Mouse (Mus musculus) gonadal fat pad, adult 2 months (tissue): ENCODE data around the gene Spef1. TPM values are rescaled to one million over a fixed set of nuclear protein-coding genes. Genes with fewer than 3 reads are reported as not detected.

Source experiments
- DNase-seq: peaks from one replicate; pipeline ENCODE4 v3.0.0-alpha.2; 2012; ENCODE audit warnings: low read depth
- polyA plus RNA-seq: library from polyadenylated mRNA; depleted of rRNA; stranded (reverse); fragments of >200 nt; gene quantifications from 2 replicates; pipeline ENCODE4 v1.2.3, GENCODE M21; 2012

Spef1 gene
- polyA plus RNA-seq, 1 experiment = 4.3 TPM

- no peak for DNase-seq
Measured at GRCm38 (mm10) chr2:131143007-131143780, 43.9 kb downstream of the Spef1 start.

GRCm38 (mm10) chr2:131142592-131142991 lies 44.5 kb downstream of the Spef1 start:
- no peak for DNase-seq

- DNase-seq = no peak
Measured at GRCm38 (mm10) chr2:131141336-131141986, 45.6 kb downstream of the Spef1 start.

DNA sequence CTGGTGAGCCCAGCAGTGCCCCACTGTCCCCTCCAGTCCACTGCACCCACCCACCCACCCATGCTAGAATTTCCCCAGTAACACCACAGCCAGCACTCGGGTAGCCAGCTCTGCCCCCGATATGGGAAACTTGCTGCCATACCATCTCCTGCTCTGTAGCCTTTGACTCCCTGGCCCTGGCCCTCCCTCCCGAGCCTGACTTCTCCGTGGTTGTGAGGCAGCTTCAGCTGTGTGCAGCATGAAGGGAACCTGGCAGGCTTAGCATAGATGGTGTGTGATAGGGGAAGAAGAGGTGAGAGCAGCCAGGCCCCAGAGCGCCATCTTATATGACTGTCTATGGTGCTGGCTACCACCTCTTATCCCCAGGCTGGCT lies 46.6 kb downstream of the Spef1 start:
- no peak for DNase-seq

GRCm38 (mm10) chr2:131139886-131140532 lies 47.1 kb downstream of the Spef1 start:
- no peak for DNase-seq

DNA sequence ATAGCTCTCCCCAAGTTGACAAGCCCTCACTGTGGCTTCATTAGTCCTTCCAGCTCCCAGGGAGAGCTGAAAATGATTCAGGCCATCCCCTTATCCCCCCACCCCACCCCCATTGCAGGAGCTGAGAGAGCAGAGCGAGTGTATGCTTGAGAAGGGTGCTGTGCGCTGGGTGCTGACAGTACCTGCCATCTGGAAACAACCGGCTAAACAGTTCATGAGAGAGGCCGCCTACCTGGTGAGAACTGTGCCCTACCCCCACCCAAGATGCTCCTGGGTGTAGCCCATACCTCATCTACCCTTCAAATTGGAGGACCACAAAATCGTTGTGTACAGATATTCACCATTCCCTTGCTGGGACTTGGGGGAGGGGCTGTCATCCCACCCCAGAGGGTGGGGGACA lies 47.8 kb downstream of the Spef1 start:
- DNase-seq = no peak

DNA sequence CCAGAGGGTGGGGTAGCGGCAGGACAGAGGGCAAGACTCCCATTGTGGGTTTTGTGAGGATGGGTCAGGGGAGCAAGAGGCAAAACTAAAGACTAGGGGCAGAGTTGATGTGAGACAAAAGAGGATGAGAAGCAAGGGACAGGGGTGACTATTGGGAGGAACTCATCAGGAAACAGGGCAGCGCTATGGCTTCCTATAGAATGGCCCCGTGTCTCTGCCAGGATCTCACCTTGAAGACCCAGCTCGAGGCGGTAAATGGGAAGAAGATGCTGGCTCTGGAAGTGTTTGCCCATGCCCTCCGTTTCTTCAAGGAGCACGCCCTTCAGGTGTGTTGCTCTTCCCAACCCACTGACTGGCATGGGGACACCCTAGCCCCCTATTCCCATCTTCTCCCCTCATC lies 48.3 kb downstream of the Spef1 start:
- no peak for DNase-seq

- DNase-seq = no peak
Measured at GRCm38 (mm10) chr2:131138296-131138695, 48.8 kb downstream of the Spef1 start.

DNA sequence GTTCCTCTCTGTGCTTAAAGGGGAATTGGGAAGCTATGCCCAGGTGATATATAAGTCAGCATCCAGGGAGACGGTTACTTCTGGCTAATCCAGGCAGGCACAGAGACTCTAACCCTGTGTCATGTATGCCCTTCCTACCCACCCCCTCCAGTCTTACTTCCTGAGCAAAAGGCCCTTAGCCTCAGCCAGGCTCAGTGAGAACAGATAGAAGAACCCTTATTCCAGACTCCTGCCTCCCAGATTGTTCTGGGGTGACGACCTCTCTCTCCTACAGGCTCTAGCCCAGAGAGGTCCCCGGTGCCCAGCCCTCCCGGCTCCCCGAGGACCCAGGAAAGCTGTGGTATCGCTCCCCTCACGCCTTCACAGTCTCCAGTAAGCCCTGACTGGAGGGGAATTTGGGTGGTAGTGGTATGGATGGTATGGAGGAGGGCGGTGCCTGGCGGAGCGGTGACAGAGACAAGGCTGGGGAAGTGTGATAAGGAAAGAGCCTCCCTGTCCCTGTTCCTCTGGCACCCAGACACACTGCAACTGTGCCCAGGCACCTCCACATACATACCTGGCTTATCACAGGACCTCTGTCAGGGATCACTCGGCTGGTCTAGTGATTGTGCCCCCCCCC lies 51.5 kb downstream of the Spef1 start:
- no peak for DNase-seq

DNA sequence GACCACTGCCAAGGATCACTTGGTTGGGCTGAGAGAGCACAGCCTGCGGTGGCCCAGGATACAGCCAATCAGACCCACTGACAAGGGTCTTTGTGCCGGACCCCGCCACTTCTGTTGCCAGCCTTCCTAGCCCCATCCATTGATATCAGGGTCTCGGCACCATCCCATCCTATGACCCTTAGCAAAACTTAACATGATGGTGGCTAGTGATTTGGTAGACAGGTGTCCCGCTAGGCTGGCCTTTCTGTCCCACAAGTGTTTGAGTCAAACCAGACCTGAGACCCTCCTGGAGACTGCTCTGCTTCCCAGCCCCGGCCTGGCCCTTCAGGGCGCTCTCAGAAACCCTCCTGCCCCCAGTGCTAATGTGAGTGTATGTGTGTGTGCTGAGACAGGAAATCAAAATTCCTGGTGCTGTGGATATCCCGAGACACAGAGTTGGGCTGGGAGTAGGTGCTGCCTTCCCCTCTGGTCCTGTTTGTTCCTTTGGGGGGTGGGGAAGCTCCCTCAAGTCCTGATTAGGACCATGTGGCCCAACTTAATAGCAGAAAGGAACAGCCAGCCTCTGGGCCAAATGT lies 52.2 kb downstream of the Spef1 start:
- no peak for DNase-seq

DNA sequence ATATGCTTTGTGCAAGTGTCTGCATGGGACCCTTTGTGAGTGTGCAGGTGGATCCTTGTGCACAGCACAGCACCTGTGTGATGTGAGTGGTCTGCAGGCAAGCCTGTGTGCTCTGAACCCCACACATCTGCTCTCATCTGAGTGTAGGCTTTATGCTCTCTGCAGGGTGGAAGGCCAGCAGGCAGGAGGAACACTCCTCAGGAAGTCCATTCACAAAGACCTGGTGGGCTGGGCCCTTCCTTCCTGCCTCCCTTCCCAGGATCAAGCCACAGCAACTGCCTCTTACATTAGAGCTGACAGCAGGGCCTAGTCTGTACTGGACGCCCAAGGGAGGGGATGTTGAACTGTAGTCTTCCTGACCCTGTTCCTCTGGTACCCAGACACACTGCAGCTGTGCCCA lies 52.7 kb downstream of the Spef1 start:
- no peak for DNase-seq

DNA sequence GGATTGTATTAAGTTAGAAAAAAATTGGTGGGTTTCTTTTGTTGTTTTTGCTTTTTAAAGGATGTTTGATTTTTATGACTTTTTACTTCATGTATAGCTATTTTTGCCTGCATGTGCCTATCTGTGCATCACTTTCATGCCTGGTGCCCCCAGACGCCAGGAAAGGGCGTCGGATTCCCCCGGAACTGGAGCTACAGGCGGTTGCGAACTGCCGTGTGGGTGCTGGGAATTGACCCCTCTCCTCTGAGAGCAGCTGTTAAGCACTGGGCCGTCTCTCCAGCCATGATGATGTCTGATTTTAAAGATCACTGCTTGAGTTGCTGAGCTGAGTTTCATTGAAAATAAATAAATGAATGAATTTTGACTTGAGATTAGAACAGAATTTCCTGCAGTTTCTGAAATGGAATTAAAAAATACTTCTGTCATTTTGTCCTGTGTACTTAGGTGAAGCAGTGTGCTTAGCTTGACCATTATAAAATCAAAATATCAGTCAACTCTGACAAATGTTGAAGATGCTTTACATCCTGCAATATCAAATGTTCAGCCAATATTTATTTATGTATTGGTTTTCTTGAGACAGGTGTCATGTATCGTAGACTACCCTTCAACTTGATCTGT lies 54.0 kb downstream of the Spef1 start, which contains the start of gene Gm11037:
Gene Gm11037 (plus strand): TSS at position 568 of the 618 bp plus-strand sequence.
- DNase-seq = no peak

DNA sequence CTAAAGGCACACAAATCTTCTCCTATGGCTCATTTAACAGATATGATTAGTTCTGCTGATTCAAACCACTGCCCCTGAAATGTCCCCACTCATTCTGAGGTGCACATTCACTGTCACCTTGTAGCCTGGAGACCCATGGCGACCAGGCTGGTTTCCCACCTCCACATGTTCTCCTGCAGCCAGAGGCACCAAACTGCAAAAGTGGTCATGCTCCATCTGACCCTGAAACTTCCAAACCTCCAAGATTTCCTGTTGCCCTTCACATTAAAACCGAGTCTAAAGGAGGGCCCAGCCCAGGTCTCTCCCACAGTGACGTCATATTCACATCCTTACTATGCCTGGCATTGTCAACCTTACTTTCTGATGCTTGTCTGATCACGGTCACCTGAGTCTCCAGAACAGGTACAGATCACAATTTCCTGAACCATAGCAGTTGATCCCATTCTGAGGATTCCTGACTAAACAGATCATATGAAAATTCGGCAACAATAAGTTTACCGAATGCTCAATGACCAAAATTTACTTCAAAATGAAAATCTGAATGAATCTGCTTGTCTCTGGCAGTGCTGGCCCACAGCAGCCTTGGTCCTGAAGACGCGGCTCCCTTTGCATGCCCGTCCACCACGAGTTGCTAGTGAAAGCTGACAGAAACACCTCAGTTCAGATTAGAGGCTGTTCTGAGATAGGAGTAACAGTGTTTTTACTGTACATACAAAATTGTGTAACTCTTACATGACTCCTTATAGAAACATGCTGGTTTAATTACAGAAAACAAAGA lies 54.8 kb downstream of the Spef1 start:
- no peak for DNase-seq

DNA sequence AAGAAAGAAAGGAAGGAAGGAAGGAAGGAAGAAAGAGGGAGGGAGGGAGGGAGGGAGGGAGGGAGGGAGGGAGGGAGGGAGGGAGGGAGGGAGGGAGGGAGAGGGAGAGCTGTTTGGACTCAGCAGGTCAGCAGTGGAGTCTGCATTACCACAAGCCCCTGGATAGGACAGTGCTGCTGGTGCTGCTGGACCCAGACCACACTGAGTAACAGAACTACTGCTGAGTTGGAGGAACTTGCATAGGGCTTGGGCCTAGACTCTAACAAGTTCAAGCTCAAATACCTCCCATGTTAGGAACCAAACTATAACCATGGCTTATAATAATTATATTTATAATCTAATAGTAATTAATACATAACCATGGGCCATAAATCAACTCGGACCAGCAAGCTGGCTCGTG lies 56.2 kb downstream of the Spef1 start:
- no peak for DNase-seq

DNA sequence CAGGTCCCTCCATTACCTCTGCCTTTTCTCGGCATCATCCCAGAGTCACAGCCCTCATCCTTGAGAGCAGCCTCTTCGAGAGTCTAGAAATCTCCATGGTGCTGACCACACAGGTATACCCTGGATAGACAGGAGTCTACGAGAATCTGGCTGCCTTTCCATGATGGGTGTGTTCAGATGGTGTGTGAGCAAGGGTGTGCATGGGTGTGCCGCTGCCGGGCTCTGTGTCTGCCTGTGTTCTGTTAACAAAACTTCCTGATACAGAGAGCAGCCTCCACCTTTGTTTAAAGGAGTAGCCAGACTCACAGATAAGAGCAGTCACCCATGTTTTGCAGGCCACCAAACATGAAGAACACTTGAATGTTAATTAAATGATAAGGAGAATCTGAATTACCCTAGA lies 57.2 kb downstream of the Spef1 start:
- DNase-seq = no peak

DNA sequence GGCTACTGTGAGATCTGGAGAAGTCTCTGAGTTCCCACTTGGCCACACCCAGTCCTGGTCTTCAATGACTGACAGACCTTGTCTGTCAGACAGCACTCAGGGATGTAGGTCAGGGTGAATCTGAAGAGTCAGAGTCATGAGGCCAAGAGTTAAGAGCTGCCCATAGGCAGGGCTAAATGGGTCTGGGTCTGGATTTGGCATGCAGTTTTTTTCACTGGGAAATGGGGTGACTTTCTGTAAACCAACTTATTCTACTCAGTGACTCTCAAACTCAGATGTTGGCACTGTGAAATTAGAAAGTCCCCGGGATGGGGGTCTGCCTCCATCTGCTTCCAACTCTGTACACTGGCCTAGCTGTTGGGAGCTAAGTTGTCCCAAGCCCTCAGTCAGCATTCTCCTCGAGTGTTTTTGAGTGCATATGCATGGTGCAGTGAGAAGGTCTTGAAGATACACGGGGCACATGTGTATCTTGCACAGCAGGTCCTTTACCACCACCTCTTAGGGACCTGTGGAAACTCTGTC lies 58.4 kb downstream of the Spef1 start:
- DNase-seq = no peak

- DNase-seq = no peak
Measured at GRCm38 (mm10) chr2:131128211-131128610, 58.9 kb downstream of the Spef1 start.

GRCm38 (mm10) chr2:131127161-131127730 lies 59.8 kb downstream of the Spef1 start, which contains the start of gene Hspa12b:
TSS of gene Hspa12b (plus strand) at chr2:131127280.
- DNase-seq = no peak

DNA sequence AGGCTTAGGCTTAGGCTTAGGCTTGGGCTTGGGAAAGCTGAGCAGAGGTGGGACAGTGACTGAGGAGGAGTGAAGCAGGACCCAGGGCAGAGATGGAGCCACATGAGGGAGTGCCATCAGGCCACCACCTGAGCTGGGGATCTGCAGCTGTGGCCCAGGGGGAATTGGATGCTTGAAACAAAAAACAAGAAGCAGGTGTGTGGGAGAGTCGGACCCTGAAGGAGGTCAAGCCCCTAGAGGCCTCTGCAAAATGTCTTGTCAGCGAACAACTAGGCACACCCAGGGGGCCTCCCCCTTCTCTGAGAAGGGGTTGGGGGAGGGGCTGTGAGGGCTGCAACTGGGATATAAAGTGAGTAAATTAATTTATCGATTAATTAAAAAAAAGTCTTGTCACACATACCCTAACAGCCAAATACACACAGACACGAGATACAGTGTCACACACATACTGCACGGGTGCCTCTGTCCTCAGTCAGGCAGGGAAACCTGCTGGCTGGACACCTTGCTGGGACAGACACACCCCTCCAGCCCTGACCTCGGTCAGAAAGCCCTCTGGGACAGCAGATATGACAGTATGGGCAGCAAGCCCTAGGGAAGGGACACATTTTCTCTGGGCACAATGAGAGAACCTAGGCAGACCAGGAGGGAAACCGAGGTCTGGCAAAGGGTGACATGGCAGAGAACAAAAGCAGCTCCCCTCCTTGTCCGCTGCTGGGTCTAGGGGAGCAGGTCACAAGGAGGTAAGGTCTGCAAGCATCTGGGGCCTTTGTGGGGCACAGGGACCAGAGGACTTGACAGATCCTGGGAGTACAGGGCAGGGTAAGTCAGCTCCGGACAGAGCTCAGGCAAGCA lies 60.9 kb downstream of the Spef1 start:
- no peak for DNase-seq
